Mouse (Mus musculus): ENCODE measurements around the gene Adgrl2. TPM values are rescaled to one million over a fixed set of nuclear protein-coding genes. Genes with fewer than 3 reads are reported as not detected.

Gene Adgrl2
- polyA plus RNA-seq, 1 experiment: 6.6 TPM

GRCm38 (mm10) chr3:148998661-148999060 is 8.3 kb upstream of the Adgrl2 start:
- no peak for DNase-seq (ENCODE audit: low read depth in 1 of 2, low spot score in 2 of 2)
- no peak overlapping the region for H3K4me3 ChIP-seq (ENCODE audit: extremely low read depth, insufficient read depth, insufficient read length)
- H3K27ac ChIP-seq (ENCODE audit: insufficient read depth, low read length): no peak overlapping the region
- 64% methylated on average over 10 of the region's 10 CpGs for WGBS
- TF ChIP-seq CTCF (IDR thresholded peaks at IDR 0.05; ENCODE audit: extremely low read depth, insufficient read depth, insufficient read length, insufficient replicate concordance) (no peak), POLR2A (IDR thresholded peaks at IDR 0.05; ENCODE audit: low read depth, low read length) (no peak)
- no peaks in the 10 kb centered on the region for H3K36me3 ChIP-seq (ENCODE audit: control insufficient read depth, insufficient read depth, low read length)
- no peaks in the 10 kb centered on the region; the same call in 1 of the 2 replicates for H3K27me3 ChIP-seq (ENCODE audit: control insufficient read depth, insufficient read depth, low read length)
- H3K4me1 ChIP-seq (ENCODE audit: control insufficient read depth, insufficient read depth, insufficient read length): no peaks in the 10 kb centered on the region

GRCm38 (mm10) chr3:148991056-148991455 is 701 bp upstream of the Adgrl2 start:
- Histone ChIP-seq H3K27ac (ENCODE audit: insufficient read depth, low read length) (no peak overlapping the region), H3K27me3 (ENCODE audit: control insufficient read depth, insufficient read depth, low read length) (peaks cover 21% of the 10 kb centered on the region), H3K4me1 (ENCODE audit: control insufficient read depth, insufficient read depth, insufficient read length) (peaks cover 10% of the 10 kb centered on the region), H3K36me3 (ENCODE audit: control insufficient read depth, insufficient read depth, low read length) (no peaks in the 10 kb centered on the region), H3K4me3 (ENCODE audit: extremely low read depth, insufficient read depth, insufficient read length) (no peak overlapping the region)
- 34% methylated on average over 8 of the region's 8 CpGs for WGBS
- no peak for DNase-seq (ENCODE audit: low read depth in 1 of 2, low spot score in 2 of 2)
- TF ChIP-seq CTCF (IDR thresholded peaks at IDR 0.05; ENCODE audit: extremely low read depth, insufficient read depth, insufficient read length, insufficient replicate concordance): no peak
- no peak for TF ChIP-seq POLR2A (IDR thresholded peaks at IDR 0.05; ENCODE audit: low read depth, low read length)

- Histone ChIP-seq H3K4me3 (ENCODE audit: extremely low read depth, insufficient read depth, insufficient read length) (peak overlapping the region; percentile 63), H3K36me3 (ENCODE audit: control insufficient read depth, insufficient read depth, low read length) (no peaks in the 10 kb centered on the region), H3K4me1 (ENCODE audit: control insufficient read depth, insufficient read depth, insufficient read length) (peaks cover 10% of the 10 kb centered on the region), H3K27me3 (ENCODE audit: control insufficient read depth, insufficient read depth, low read length) (peaks cover 21% of the 10 kb centered on the region), H3K27ac (ENCODE audit: insufficient read depth, low read length) (peak overlapping the region; percentile 46)
- WGBS: under 1% methylated on average over 65 of the region's 68 CpGs
- no peak for TF ChIP-seq POLR2A (IDR thresholded peaks at IDR 0.05; ENCODE audit: low read depth, low read length)
- TF ChIP-seq CTCF (IDR thresholded peaks at IDR 0.05; ENCODE audit: extremely low read depth, insufficient read depth, insufficient read length, insufficient replicate concordance): no peak
- DNase-seq (ENCODE audit: low read depth in 1 of 2, low spot score in 2 of 2): no peak
These were observed 381 bp downstream of the Adgrl2 start for GRCm38 (mm10) chr3:148989818-148990530.

GRCm38 (mm10) chr3:148988996-148989817 is 1.1 kb downstream of the Adgrl2 start:
- H3K27ac ChIP-seq (ENCODE audit: insufficient read depth, low read length): peak overlapping the region; percentile 46
- H3K4me3 ChIP-seq (ENCODE audit: extremely low read depth, insufficient read depth, insufficient read length): peak overlapping the region; percentile 63
- no peaks in the 10 kb centered on the region for H3K36me3 ChIP-seq (ENCODE audit: control insufficient read depth, insufficient read depth, low read length)

GRCm38 (mm10) chr3:148988293-148988995 is 1.9 kb downstream of the Adgrl2 start:
- Histone ChIP-seq H3K27me3 (ENCODE audit: control insufficient read depth, insufficient read depth, low read length) (peaks cover 21% of the 10 kb centered on the region), H3K27ac (ENCODE audit: insufficient read depth, low read length) (peak overlapping the region; percentile 27; the same call in 1 of the 2 replicates), H3K4me3 (ENCODE audit: extremely low read depth, insufficient read depth, insufficient read length) (peak overlapping the region; percentile 63), H3K36me3 (ENCODE audit: control insufficient read depth, insufficient read depth, low read length) (no peaks in the 10 kb centered on the region), H3K4me1 (ENCODE audit: control insufficient read depth, insufficient read depth, insufficient read length) (peaks cover 10% of the 10 kb centered on the region)
- no peak for DNase-seq (ENCODE audit: low read depth in 1 of 2, low spot score in 2 of 2)
- under 1% methylated on average over 79 of the region's 84 CpGs for WGBS
- no peak for TF ChIP-seq CTCF (IDR thresholded peaks at IDR 0.05; ENCODE audit: extremely low read depth, insufficient read depth, insufficient read length, insufficient replicate concordance)
- TF ChIP-seq POLR2A (IDR thresholded peaks at IDR 0.05; ENCODE audit: low read depth, low read length): no peak

More at GRCm38 (mm10) chr3:148988996-148989817, 1.1 kb downstream of the Adgrl2 start:
- DNase-seq (ENCODE audit: low read depth in 1 of 2, low spot score in 2 of 2): peak; percentile 12 to 21
- H3K4me1 ChIP-seq (ENCODE audit: control insufficient read depth, insufficient read depth, insufficient read length): peaks cover 10% of the 10 kb centered on the region
- WGBS: under 1% methylated on average over 68 of the region's 75 CpGs
- no peak for TF ChIP-seq POLR2A (IDR thresholded peaks at IDR 0.05; ENCODE audit: low read depth, low read length)
- TF ChIP-seq CTCF (IDR thresholded peaks at IDR 0.05; ENCODE audit: extremely low read depth, insufficient read depth, insufficient read length, insufficient replicate concordance): no peak
- H3K27me3 ChIP-seq (ENCODE audit: control insufficient read depth, insufficient read depth, low read length): peaks cover 21% of the 10 kb centered on the region

GRCm38 (mm10) chr3:148987591-148988292 is 2.6 kb downstream of the Adgrl2 start:
- peak in 1 of 2 experiments; percentile 39 for DNase-seq (ENCODE audit: low read depth in 1 of 2, low spot score in 2 of 2)
- Histone ChIP-seq H3K27me3 (ENCODE audit: control insufficient read depth, insufficient read depth, low read length) (peaks cover 21% of the 10 kb centered on the region), H3K36me3 (ENCODE audit: control insufficient read depth, insufficient read depth, low read length) (no peaks in the 10 kb centered on the region), H3K4me3 (ENCODE audit: extremely low read depth, insufficient read depth, insufficient read length) (peak overlapping the region; percentile 63), H3K4me1 (ENCODE audit: control insufficient read depth, insufficient read depth, insufficient read length) (peaks cover 10% of the 10 kb centered on the region), H3K27ac (ENCODE audit: insufficient read depth, low read length) (no peak overlapping the region; the same call in 1 of the 2 replicates)
- TF ChIP-seq CTCF (IDR thresholded peaks at IDR 0.05; ENCODE audit: extremely low read depth, insufficient read depth, insufficient read length, insufficient replicate concordance): peak; percentile 78
- no peak for TF ChIP-seq POLR2A (IDR thresholded peaks at IDR 0.05; ENCODE audit: low read depth, low read length)
- WGBS: 1% methylated on average over 44 of the region's 45 CpGs

Measured in spleen, adult 2 months (tissue).